Mouse (Mus musculus): ENCODE measurements around the gene Tep1. TPM values are rescaled to one million over a fixed set of nuclear protein-coding genes. Genes with fewer than 3 reads are reported as not detected.
"Not testable (repeated sequence)": the region's sequence is repeated elsewhere in the genome, so short reads cannot be mapped to it uniquely, and the experiment has no call there.

The Tep1 gene
- polyA plus RNA-seq, 1 experiment from 2014 or later, result 8.3 TPM

GRCm38 (mm10) chr14:50866966-50867365 is 3.4 kb downstream of the Tep1 start:
- Histone ChIP-seq H3K9me3 (ENCODE audit: control insufficient read depth, low read length) (no peaks in the 10 kb centered on the region), H3K4me2 (ENCODE audit: low read length) (no peak overlapping the region), H3K27ac (replicated peaks in 1 of 2; ENCODE audit: control insufficient read depth in 1 of 2, insufficient read depth in 1 of 2, low read depth in 2 of 2, low read length in 2 of 2) (no peak overlapping the region), H3K4me3 (ENCODE audit: control insufficient read depth in 1 of 2, insufficient read depth in 1 of 2, low read depth in 1 of 2, low read length in 2 of 2) (no peak overlapping the region), H3K9ac (ENCODE audit: low read length) (no peak overlapping the region), H3K36me3 (ENCODE audit: control insufficient read depth, insufficient read depth, low read length) (peaks cover 22% of the 10 kb centered on the region), H3K4me1 (ENCODE audit: control insufficient read depth in 2 of 2, insufficient read depth in 2 of 2, low read length in 2 of 2) (peaks cover 2 to 3% of the 10 kb centered on the region in 2 experiments; a peak in 1 of 4 replicates), H3K27me3 (ENCODE audit: control insufficient read depth, insufficient read depth, low read length) (no peaks in the 10 kb centered on the region)
- 82% methylated on average over 3 of the region's 3 CpGs for WGBS
- no peak for ATAC-seq (ENCODE audit: insufficient number of reproducible peaks, insufficient read depth, low FRiP score, low read depth)

- not testable (repeated sequence) for H3K27ac ChIP-seq (replicated peaks in 1 of 2; ENCODE audit: control insufficient read depth in 1 of 2, insufficient read depth in 1 of 2, low read depth in 2 of 2, low read length in 2 of 2); H3K27me3 ChIP-seq (ENCODE audit: control insufficient read depth, insufficient read depth, low read length); H3K9me3 ChIP-seq (ENCODE audit: control insufficient read depth, low read length); H3K4me3 ChIP-seq (ENCODE audit: control insufficient read depth in 1 of 2, insufficient read depth in 1 of 2, low read depth in 1 of 2, low read length in 2 of 2); H3K4me2 ChIP-seq (ENCODE audit: low read length); ATAC-seq (ENCODE audit: insufficient number of reproducible peaks, insufficient read depth, low FRiP score, low read depth); H3K4me1 ChIP-seq (ENCODE audit: control insufficient read depth in 2 of 2, insufficient read depth in 2 of 2, low read length in 2 of 2); H3K9ac ChIP-seq (ENCODE audit: low read length)
- H3K36me3 ChIP-seq (ENCODE audit: control insufficient read depth, insufficient read depth, low read length), result peaks cover 30% of the 10 kb centered on the region
Observed at GRCm38 (mm10) chr14:50865005-50865404, 5.4 kb downstream of the Tep1 start.

DNA sequence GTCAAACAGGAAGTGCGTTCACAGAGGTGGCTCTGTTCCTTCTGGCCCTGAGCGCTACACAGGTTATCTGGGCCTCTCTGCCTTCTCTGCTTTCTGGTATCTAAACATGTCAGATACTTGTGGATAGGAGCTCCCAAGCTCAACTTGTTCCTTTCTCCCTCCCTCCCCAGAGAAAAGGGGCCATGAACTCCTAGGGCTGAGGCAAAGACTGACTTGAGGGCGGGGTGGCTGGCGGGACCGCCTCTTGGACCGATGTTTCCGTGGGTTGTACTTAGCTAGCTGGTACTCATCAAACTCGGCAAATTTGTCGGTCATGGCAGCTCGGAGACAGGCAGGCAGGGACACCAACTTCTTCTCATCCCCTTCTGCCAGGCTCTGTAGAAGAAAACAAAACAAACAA is 7.7 kb downstream of the Tep1 start:
- ATAC-seq (ENCODE audit: insufficient number of reproducible peaks, insufficient read depth, low FRiP score, low read depth), result no peak
- H3K4me1 ChIP-seq (ENCODE audit: control insufficient read depth in 2 of 2, insufficient read depth in 2 of 2, low read length in 2 of 2), result no peaks in the 10 kb centered on the region
- H3K27me3 ChIP-seq (ENCODE audit: control insufficient read depth, insufficient read depth, low read length), result no peaks in the 10 kb centered on the region
- no peak overlapping the region for H3K9ac ChIP-seq (ENCODE audit: low read length)
- H3K36me3 ChIP-seq (ENCODE audit: control insufficient read depth, insufficient read depth, low read length), result peaks cover 32% of the 10 kb centered on the region
- H3K27ac ChIP-seq (replicated peaks in 1 of 2; ENCODE audit: control insufficient read depth in 1 of 2, insufficient read depth in 1 of 2, low read depth in 2 of 2, low read length in 2 of 2), result no peak overlapping the region
- no peaks in the 10 kb centered on the region; the same call in 1 of the 2 replicates for H3K9me3 ChIP-seq (ENCODE audit: control insufficient read depth, low read length)
- no peak overlapping the region for H3K4me2 ChIP-seq (ENCODE audit: low read length)
- 81% methylated on average over 10 of the region's 10 CpGs for WGBS
- H3K4me3 ChIP-seq (ENCODE audit: control insufficient read depth in 1 of 2, insufficient read depth in 1 of 2, low read depth in 1 of 2, low read length in 2 of 2), result no peak overlapping the region

GRCm38 (mm10) chr14:50855788-50856187 is 14.6 kb downstream of the Tep1 start:
- Histone ChIP-seq H3K36me3 (ENCODE audit: control insufficient read depth, insufficient read depth, low read length) (peaks cover 53% of the 10 kb centered on the region), H3K9ac (ENCODE audit: low read length) (no peak overlapping the region), H3K4me3 (ENCODE audit: control insufficient read depth in 1 of 2, insufficient read depth in 1 of 2, low read depth in 1 of 2, low read length in 2 of 2) (no peak overlapping the region), H3K27me3 (ENCODE audit: control insufficient read depth, insufficient read depth, low read length) (no peaks in the 10 kb centered on the region), H3K9me3 (ENCODE audit: control insufficient read depth, low read length) (no peaks in the 10 kb centered on the region; the same call in 1 of the 2 replicates), H3K4me1 (ENCODE audit: control insufficient read depth in 2 of 2, insufficient read depth in 2 of 2, low read length in 2 of 2) (no peaks in the 10 kb centered on the region), H3K27ac (replicated peaks in 1 of 2; ENCODE audit: control insufficient read depth in 1 of 2, insufficient read depth in 1 of 2, low read depth in 2 of 2, low read length in 2 of 2) (no peak overlapping the region), H3K4me2 (ENCODE audit: low read length) (no peak overlapping the region)
- ATAC-seq (ENCODE audit: insufficient number of reproducible peaks, insufficient read depth, low FRiP score, low read depth), result no peak
- 86% methylated on average over 5 of the region's 5 CpGs for WGBS

GRCm38 (mm10) chr14:50837236-50837635 is 33.1 kb downstream of the Tep1 start:
- Histone ChIP-seq H3K9ac (ENCODE audit: low read length) (no peak overlapping the region), H3K27me3 (ENCODE audit: control insufficient read depth, insufficient read depth, low read length) (no peaks in the 10 kb centered on the region), H3K4me3 (ENCODE audit: control insufficient read depth in 1 of 2, insufficient read depth in 1 of 2, low read depth in 1 of 2, low read length in 2 of 2) (no peak overlapping the region), H3K4me2 (ENCODE audit: low read length) (no peak overlapping the region), H3K4me1 (ENCODE audit: control insufficient read depth in 2 of 2, insufficient read depth in 2 of 2, low read length in 2 of 2) (no peaks in the 10 kb centered on the region), H3K9me3 (ENCODE audit: control insufficient read depth, low read length) (no peaks in the 10 kb centered on the region), H3K27ac (replicated peaks in 1 of 2; ENCODE audit: control insufficient read depth in 1 of 2, insufficient read depth in 1 of 2, low read depth in 2 of 2, low read length in 2 of 2) (no peak overlapping the region), H3K36me3 (ENCODE audit: control insufficient read depth, insufficient read depth, low read length) (peaks cover 39% of the 10 kb centered on the region)
- 55% methylated on average over 6 of the region's 6 CpGs for WGBS
- ATAC-seq (ENCODE audit: insufficient number of reproducible peaks, insufficient read depth, low FRiP score, low read depth), result no peak

- 59% methylated on average over 2 of the region's 2 CpGs for WGBS
- peaks cover 34% of the 10 kb centered on the region for H3K36me3 ChIP-seq (ENCODE audit: control insufficient read depth, insufficient read depth, low read length)
- H3K27ac ChIP-seq (replicated peaks in 1 of 2; ENCODE audit: control insufficient read depth in 1 of 2, insufficient read depth in 1 of 2, low read depth in 2 of 2, low read length in 2 of 2), result no peak overlapping the region
- no peaks in the 10 kb centered on the region for H3K4me1 ChIP-seq (ENCODE audit: control insufficient read depth in 2 of 2, insufficient read depth in 2 of 2, low read length in 2 of 2)
- H3K9me3 ChIP-seq (ENCODE audit: control insufficient read depth, low read length), result no peaks in the 10 kb centered on the region
- no peak overlapping the region for H3K4me3 ChIP-seq (ENCODE audit: control insufficient read depth in 1 of 2, insufficient read depth in 1 of 2, low read depth in 1 of 2, low read length in 2 of 2)
- no peak for ATAC-seq (ENCODE audit: insufficient number of reproducible peaks, insufficient read depth, low FRiP score, low read depth)
- no peak overlapping the region for H3K4me2 ChIP-seq (ENCODE audit: low read length)
- no peak overlapping the region for H3K9ac ChIP-seq (ENCODE audit: low read length)
- no peaks in the 10 kb centered on the region for H3K27me3 ChIP-seq (ENCODE audit: control insufficient read depth, insufficient read depth, low read length)
Observed at GRCm38 (mm10) chr14:50834435-50834834, 35.9 kb downstream of the Tep1 start.

DNA sequence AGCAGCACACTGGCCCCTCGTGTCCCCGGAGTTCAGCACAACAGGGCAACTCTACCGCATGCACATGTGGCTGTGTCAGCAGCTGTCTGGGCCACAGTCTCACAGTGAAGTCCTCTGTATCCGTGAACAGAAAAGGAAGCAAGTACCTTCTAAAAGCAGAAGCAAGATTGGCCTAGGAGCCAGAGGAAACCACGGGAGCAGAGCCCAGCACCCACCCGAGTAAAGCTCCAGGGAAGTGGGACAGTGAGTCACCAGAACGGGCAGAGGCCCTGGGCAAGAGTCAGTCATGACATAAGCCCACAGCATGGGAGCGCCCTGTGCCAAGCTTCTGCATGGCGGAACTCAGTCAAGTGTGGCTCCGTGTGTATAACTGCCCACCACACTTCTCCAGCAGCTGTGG is 36.4 kb downstream of the Tep1 start:
- Histone ChIP-seq H3K4me2 (ENCODE audit: low read length) (no peak overlapping the region), H3K9me3 (ENCODE audit: control insufficient read depth, low read length) (no peaks in the 10 kb centered on the region), H3K4me1 (ENCODE audit: control insufficient read depth in 2 of 2, insufficient read depth in 2 of 2, low read length in 2 of 2) (no peaks in the 10 kb centered on the region), H3K4me3 (ENCODE audit: control insufficient read depth in 1 of 2, insufficient read depth in 1 of 2, low read depth in 1 of 2, low read length in 2 of 2) (no peak overlapping the region), H3K36me3 (ENCODE audit: control insufficient read depth, insufficient read depth, low read length) (peaks cover 36% of the 10 kb centered on the region), H3K27ac (replicated peaks in 1 of 2; ENCODE audit: control insufficient read depth in 1 of 2, insufficient read depth in 1 of 2, low read depth in 2 of 2, low read length in 2 of 2) (no peak overlapping the region), H3K27me3 (ENCODE audit: control insufficient read depth, insufficient read depth, low read length) (no peaks in the 10 kb centered on the region), H3K9ac (ENCODE audit: low read length) (no peak overlapping the region)
- ATAC-seq (ENCODE audit: insufficient number of reproducible peaks, insufficient read depth, low FRiP score, low read depth), result no peak
- WGBS, result 87% methylated on average over 10 of the region's 10 CpGs

DNA sequence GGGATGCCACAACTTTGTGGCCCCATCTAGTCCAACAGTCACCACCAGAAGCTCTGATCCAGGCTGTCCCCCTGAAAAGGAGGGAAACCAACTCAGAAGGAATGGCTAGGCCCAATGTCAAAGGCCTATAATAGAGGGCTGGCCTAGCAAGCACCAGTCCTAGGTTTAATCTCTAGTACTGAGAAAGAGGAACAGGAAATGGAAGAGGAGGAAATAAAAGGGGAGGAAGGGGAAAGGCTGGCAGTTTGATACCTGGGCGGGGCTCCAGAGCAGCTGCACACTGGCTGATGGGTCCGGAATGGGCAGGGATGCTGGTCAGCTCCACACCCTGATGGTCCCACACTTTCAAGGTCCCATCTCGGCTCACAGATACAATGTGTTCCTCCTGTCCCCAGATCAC is 40.5 kb downstream of the Tep1 start:
- no peak overlapping the region for H3K4me2 ChIP-seq (ENCODE audit: low read length)
- H3K4me3 ChIP-seq (ENCODE audit: control insufficient read depth in 1 of 2, insufficient read depth in 1 of 2, low read depth in 1 of 2, low read length in 2 of 2), result no peak overlapping the region
- no peak overlapping the region for H3K27ac ChIP-seq (replicated peaks in 1 of 2; ENCODE audit: control insufficient read depth in 1 of 2, insufficient read depth in 1 of 2, low read depth in 2 of 2, low read length in 2 of 2)
- no peaks in the 10 kb centered on the region for H3K4me1 ChIP-seq (ENCODE audit: control insufficient read depth in 2 of 2, insufficient read depth in 2 of 2, low read length in 2 of 2)
- ATAC-seq (ENCODE audit: insufficient number of reproducible peaks, insufficient read depth, low FRiP score, low read depth), result no peak
- no peaks in the 10 kb centered on the region for H3K27me3 ChIP-seq (ENCODE audit: control insufficient read depth, insufficient read depth, low read length)
- H3K9me3 ChIP-seq (ENCODE audit: control insufficient read depth, low read length), result no peaks in the 10 kb centered on the region
- no peak overlapping the region for H3K9ac ChIP-seq (ENCODE audit: low read length)
- WGBS, result 79% methylated on average over 3 of the region's 3 CpGs
- peaks cover 34% of the 10 kb centered on the region for H3K36me3 ChIP-seq (ENCODE audit: control insufficient read depth, insufficient read depth, low read length)

All from heart, embryonic 14.5 days (tissue).